Mouse (Mus musculus): ENCODE measurements around the gene Adssl1. TPM values are rescaled to one million over a fixed set of nuclear protein-coding genes. Genes with fewer than 3 reads are reported as not detected.

Gene Adssl1
- total and polyA plus RNA-seq, 2 experiments = 21.7 to 26.7 TPM

DNA sequence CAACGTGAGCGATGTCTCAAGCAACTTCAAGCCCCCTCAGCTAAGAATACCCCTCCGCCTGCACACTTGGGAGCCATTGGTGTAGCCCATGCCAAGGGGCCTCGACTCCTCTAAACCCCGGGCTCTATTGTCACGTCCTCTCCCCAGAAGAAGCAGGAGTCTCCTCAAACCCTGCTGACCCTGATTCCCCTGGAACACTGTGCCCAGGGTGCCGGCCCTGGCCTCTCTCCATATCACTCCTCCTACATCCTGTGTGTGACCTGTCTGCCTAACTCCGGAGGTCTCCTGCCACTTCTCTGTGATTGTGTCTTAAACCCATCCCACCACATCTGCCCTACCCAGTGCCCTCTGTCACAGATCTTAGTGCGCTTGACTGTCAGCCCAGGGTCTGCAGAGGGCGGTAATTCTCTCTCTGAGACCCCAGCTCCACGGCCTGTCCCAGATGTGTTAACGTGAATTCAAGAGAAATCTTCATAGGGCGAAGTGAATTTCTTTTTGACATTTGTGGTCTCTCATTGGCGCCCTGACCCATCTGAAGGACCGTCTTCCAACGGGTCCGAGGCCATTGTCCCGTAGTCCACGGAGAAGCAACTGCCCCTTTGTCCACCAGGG is 58.2 kb downstream of the Adssl1 start:
- Histone ChIP-seq H3K9ac (ENCODE audit: low read depth, low read length) (peak overlapping the region; percentile 95), H3K27ac (replicated peaks; ENCODE audit: insufficient read depth, low read depth, low read length) (peak overlapping the region; percentile 57), H3K27me3 (ENCODE audit: control insufficient read depth, insufficient read depth, low read length) (no peaks in the 10 kb centered on the region), H3K36me3 (ENCODE audit: control insufficient read depth, insufficient read depth, low read length) (no peaks in the 10 kb centered on the region), H3K4me3 (ENCODE audit: insufficient read depth, low read depth, low read length) (peak overlapping the region; percentile 93), H3K4me1 (ENCODE audit: control insufficient read depth, insufficient read depth, low read length) (peaks cover 12% of the 10 kb centered on the region), H3K79me2 (ENCODE audit: control insufficient read depth, insufficient read depth, low read length) (peaks cover 6% of the 10 kb centered on the region; the same call in 1 of the 2 replicates)
- DNase-seq (ENCODE audit: extremely low read depth, low read depth, low spot score) = no peak
- TF ChIP-seq POLR2A (IDR thresholded peaks at IDR 0.05; ENCODE audit: extremely low read depth, insufficient read depth, low read length) (no peak), CTCF (IDR thresholded peaks at IDR 0.05; ENCODE audit: low read depth, low read length) (peak; percentile 31; the same call in 1 of the 2 replicates)
- WGBS = 45% methylated on average over 19 of the region's 19 CpGs

DNA sequence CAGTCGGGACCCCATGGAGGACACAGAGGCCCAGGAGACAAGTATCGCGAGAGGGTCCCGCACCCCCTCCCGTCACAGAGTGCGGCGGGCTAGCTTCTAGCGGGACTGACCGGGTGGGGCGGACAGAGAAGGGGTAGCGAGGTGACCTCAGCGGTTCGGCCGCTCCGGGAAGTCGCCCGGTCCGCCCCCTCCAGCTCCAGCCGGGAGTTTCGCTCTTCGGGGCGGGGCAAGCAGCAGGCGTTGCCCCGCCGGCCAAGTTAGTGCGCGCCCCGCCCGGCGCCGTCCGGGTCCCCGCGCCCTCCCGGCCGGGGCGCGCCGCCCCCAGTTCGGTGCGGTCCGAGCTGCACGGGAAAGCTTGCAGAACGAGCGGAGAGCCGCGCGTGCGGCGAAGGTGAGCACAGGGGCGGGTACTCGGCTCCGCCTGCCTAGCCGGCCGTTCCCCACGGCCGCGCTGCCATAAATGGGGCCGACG is 58.7 kb downstream of the Adssl1 start, which contains the start of gene Zbtb42:
Gene Zbtb42, plus strand, starts transcription at position 274 of the 472 bp plus-strand sequence.
- TF ChIP-seq POLR2A (IDR thresholded peaks at IDR 0.05; ENCODE audit: extremely low read depth, insufficient read depth, low read length) = 0 out of 2 replicates have a peak, but pooled peaks have one; percentile 14
- no peak for TF ChIP-seq CTCF (IDR thresholded peaks at IDR 0.05; ENCODE audit: low read depth, low read length)
- Histone ChIP-seq H3K36me3 (ENCODE audit: control insufficient read depth, insufficient read depth, low read length) (no peaks in the 10 kb centered on the region), H3K79me2 (ENCODE audit: control insufficient read depth, insufficient read depth, low read length) (peaks cover 2% of the 10 kb centered on the region; the same call in 1 of the 2 replicates), H3K9ac (ENCODE audit: low read depth, low read length) (peak within 1 kb of the TSS; percentile 95), H3K27ac (replicated peaks; ENCODE audit: insufficient read depth, low read depth, low read length) (peak within 1 kb of the TSS; percentile 80), H3K4me1 (ENCODE audit: control insufficient read depth, insufficient read depth, low read length) (peaks cover 11% of the 10 kb centered on the region), H3K4me3 (ENCODE audit: insufficient read depth, low read depth, low read length) (peak within 1 kb of the TSS; percentile 93), H3K27me3 (ENCODE audit: control insufficient read depth, insufficient read depth, low read length) (no peaks in the 10 kb centered on the region)
- no peak for DNase-seq (ENCODE audit: extremely low read depth, low read depth, low spot score)
- WGBS = under 1% methylated on average over 60 of the region's 60 CpGs

DNA sequence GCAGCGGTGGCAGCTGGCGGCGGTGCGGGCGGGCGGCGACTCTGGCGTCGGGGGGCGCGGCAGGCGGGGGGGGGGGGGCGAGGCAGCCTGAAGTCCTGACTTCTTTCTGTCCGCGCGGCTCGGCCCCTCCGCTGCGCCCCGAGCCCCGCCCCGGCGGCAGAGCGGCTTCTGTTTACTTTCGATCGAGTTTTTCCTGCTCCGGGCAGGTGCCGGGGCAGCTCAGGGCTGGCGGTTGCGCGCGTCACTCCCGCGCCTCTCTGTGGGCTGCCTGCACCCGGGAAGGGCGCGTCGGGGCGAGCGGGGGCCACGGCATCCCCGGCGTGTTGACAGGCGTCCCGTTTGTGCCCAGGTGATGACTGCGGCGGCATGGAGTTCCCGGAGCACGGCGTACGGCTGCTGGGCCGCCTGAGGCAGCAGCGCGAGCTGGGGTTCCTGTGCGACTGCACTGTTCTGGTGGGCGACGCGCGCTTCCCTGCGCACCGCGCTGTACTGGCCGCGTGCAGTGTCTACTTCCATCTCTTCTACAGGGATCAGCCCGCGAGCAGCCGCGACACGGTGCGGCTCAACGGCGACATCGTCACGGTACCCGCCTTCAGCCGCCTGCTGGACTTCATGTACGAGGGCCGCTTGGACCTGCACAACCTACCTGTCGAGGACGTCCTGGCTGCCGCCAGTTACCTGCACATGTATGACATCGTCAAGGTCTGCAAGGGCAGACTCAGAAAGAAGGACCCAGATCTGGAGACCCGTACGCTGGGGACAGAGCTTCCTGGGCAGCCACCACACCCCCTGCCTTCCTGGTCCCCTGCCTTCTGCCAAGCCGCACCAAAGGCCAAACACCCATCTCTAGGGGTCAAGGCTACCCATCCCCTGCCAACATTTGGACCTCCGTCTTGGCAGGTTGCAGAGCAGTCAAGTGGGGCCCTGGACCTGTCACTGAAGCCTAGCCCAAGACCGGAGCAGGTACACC is 59.5 kb downstream of the Adssl1 start:
- Histone ChIP-seq H3K36me3 (ENCODE audit: control insufficient read depth, insufficient read depth, low read length) (no peaks in the 10 kb centered on the region), H3K27ac (replicated peaks; ENCODE audit: insufficient read depth, low read depth, low read length) (peak overlapping the region; percentile 80; the same call in 1 of the 2 replicates), H3K27me3 (ENCODE audit: control insufficient read depth, insufficient read depth, low read length) (no peaks in the 10 kb centered on the region), H3K79me2 (ENCODE audit: control insufficient read depth, insufficient read depth, low read length) (no peaks in the 10 kb centered on the region), H3K4me3 (ENCODE audit: insufficient read depth, low read depth, low read length) (peak overlapping the region; percentile 93), H3K9ac (ENCODE audit: low read depth, low read length) (peak overlapping the region; percentile 95), H3K4me1 (ENCODE audit: control insufficient read depth, insufficient read depth, low read length) (peaks cover 10% of the 10 kb centered on the region)
- 10% methylated on average over 84 of the region's 87 CpGs for WGBS
- no peak for TF ChIP-seq CTCF (IDR thresholded peaks at IDR 0.05; ENCODE audit: low read depth, low read length)
- no peak for TF ChIP-seq POLR2A (IDR thresholded peaks at IDR 0.05; ENCODE audit: extremely low read depth, insufficient read depth, low read length)
- no peak for DNase-seq (ENCODE audit: extremely low read depth, low read depth, low spot score)

DNA sequence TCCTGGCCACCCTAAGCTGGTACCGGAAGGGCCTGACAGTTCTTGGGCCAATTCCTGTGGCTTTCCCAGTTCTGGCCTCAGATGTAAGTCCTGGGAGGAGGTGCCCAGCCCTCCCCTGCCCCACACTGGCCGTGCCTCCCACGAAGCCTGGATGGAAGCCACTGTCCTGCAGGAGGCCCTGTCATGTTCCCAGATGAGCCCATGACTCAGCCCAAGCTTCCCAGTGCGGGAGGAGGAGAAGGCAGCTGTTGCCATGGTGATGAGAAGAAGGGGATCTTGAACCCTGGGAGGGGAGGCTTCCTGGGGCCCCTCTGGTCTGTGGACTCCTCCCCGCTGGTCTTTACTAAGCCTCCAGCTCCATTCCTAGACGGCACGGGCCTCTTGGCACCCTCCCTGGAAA is 63.5 kb downstream of the Adssl1 start:
- DNase-seq (ENCODE audit: extremely low read depth, low read depth, low spot score) = no peak
- WGBS = 81% methylated on average over 7 of the region's 7 CpGs
- H3K4me3 ChIP-seq (ENCODE audit: insufficient read depth, low read depth, low read length) = no peak overlapping the region
- H3K27me3 ChIP-seq (ENCODE audit: control insufficient read depth, insufficient read depth, low read length) = no peaks in the 10 kb centered on the region
- peaks cover 1% of the 10 kb centered on the region; the same call in 1 of the 2 replicates for H3K4me1 ChIP-seq (ENCODE audit: control insufficient read depth, insufficient read depth, low read length)
- H3K9ac ChIP-seq (ENCODE audit: low read depth, low read length) = no peak overlapping the region
- TF ChIP-seq POLR2A (IDR thresholded peaks at IDR 0.05; ENCODE audit: extremely low read depth, insufficient read depth, low read length) = no peak
- TF ChIP-seq CTCF (IDR thresholded peaks at IDR 0.05; ENCODE audit: low read depth, low read length) = no peak
- H3K27ac ChIP-seq (replicated peaks; ENCODE audit: insufficient read depth, low read depth, low read length) = no peak overlapping the region
- H3K36me3 ChIP-seq (ENCODE audit: control insufficient read depth, insufficient read depth, low read length) = no peaks in the 10 kb centered on the region
- no peaks in the 10 kb centered on the region for H3K79me2 ChIP-seq (ENCODE audit: control insufficient read depth, insufficient read depth, low read length)

DNA sequence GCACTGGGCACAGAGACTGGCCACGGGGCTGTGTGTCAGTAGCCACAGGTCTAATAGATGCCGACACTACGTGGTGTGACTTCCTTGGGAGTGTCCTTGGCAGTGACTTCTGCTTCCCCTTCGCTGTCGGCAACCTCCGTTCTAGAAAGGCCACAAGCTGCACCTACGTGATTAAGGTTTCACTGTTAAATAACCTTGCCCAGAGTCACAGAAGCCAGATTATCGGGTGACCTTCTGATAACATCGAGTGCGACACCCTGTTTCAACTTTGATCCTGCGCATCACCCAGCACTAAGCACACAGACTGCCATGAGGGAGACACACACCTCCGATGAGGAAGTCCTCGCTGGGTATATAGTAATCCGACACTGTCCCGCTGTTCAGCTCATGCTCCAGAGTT is 68.6 kb downstream of the Adssl1 start:
- 14% methylated on average over 15 of the region's 15 CpGs for WGBS
- peak; percentile 59 for DNase-seq (ENCODE audit: extremely low read depth, low read depth, low spot score)
- H3K79me2 ChIP-seq (ENCODE audit: control insufficient read depth, insufficient read depth, low read length) = no peaks in the 10 kb centered on the region
- H3K4me1 ChIP-seq (ENCODE audit: control insufficient read depth, insufficient read depth, low read length) = peaks cover 5% of the 10 kb centered on the region; the same call in 1 of the 2 replicates
- no peaks in the 10 kb centered on the region for H3K36me3 ChIP-seq (ENCODE audit: control insufficient read depth, insufficient read depth, low read length)
- no peaks in the 10 kb centered on the region for H3K27me3 ChIP-seq (ENCODE audit: control insufficient read depth, insufficient read depth, low read length)
- H3K9ac ChIP-seq (ENCODE audit: low read depth, low read length) = no peak overlapping the region
- no peak overlapping the region for H3K27ac ChIP-seq (replicated peaks; ENCODE audit: insufficient read depth, low read depth, low read length)
- H3K4me3 ChIP-seq (ENCODE audit: insufficient read depth, low read depth, low read length) = no peak overlapping the region
- TF ChIP-seq POLR2A (IDR thresholded peaks at IDR 0.05; ENCODE audit: extremely low read depth, insufficient read depth, low read length) (no peak), CTCF (IDR thresholded peaks at IDR 0.05; ENCODE audit: low read depth, low read length) (no peak)

Other genes with a start within 250 kb of the Adssl1 start
- 0.07 and 0.09 TPM in 2 replicates for gene A530016L24Rik, start 130.6 kb upstream of the Adssl1 start, total RNA-seq (2014; rRNA removed)
- gene A530016L24Rik, start 130.6 kb upstream of the Adssl1 start, polyA plus RNA-seq (2012; rRNA removed) = 0.07 TPM in 2 replicates
- gene Tmem179, start 103.3 kb upstream of the Adssl1 start, total RNA-seq (2014; rRNA removed) = 0.07 TPM in 1 of 2 replicates, not detected in the other
- gene Tmem179, start 103.3 kb upstream of the Adssl1 start, polyA plus RNA-seq (2012; rRNA removed) = not detected in 2 replicates
- 15.5 and 22.9 TPM in 2 replicates for gene Inf2, start 31.3 kb upstream of the Adssl1 start, total RNA-seq (2014; rRNA removed)
- gene Inf2, start 31.3 kb upstream of the Adssl1 start, polyA plus RNA-seq (2012; rRNA removed) = 24.6 and 30.7 TPM in 2 replicates
- gene Siva1, start 24.6 kb downstream of the Adssl1 start, total RNA-seq (2014; rRNA removed) = 11.5 and 15.4 TPM in 2 replicates
- 12.8 and 14.9 TPM in 2 replicates for gene Siva1, start 24.6 kb downstream of the Adssl1 start, polyA plus RNA-seq (2012; rRNA removed)
- gene Akt1, start 54.8 kb downstream of the Adssl1 start, total RNA-seq (2014; rRNA removed) = 30.5 and 31.8 TPM in 2 replicates
- 56.7 and 60.5 TPM in 2 replicates for gene Akt1, start 54.8 kb downstream of the Adssl1 start, polyA plus RNA-seq (2012; rRNA removed)
- 0.83 and 1.9 TPM in 2 replicates for gene Zbtb42, start 58.8 kb downstream of the Adssl1 start, total RNA-seq (2014; rRNA removed)
- gene Zbtb42, start 58.8 kb downstream of the Adssl1 start, polyA plus RNA-seq (2012; rRNA removed) = 7.9 and 10.1 TPM in 2 replicates
- 7.9 and 9.5 TPM in 2 replicates for gene Cep170b, start 100.4 kb downstream of the Adssl1 start, total RNA-seq (2014; rRNA removed)
- 26.2 and 29.7 TPM in 2 replicates for gene Cep170b, start 100.4 kb downstream of the Adssl1 start, polyA plus RNA-seq (2012; rRNA removed)
- 8.5 and 9.5 TPM in 2 replicates for gene Pld4, start 140.6 kb downstream of the Adssl1 start, total RNA-seq (2014; rRNA removed)
- 10.0 and 20.5 TPM in 2 replicates for gene Pld4, start 140.6 kb downstream of the Adssl1 start, polyA plus RNA-seq (2012; rRNA removed)
- 0.18 and 0.54 TPM in 2 replicates for gene Ahnak2, start 182.6 kb downstream of the Adssl1 start, total RNA-seq (2014; rRNA removed)
- gene Ahnak2, start 182.6 kb downstream of the Adssl1 start, polyA plus RNA-seq (2012; rRNA removed) = 0.13 and 0.16 TPM in 2 replicates
- gene Clba1, start 188.9 kb downstream of the Adssl1 start, total RNA-seq (2014; rRNA removed) = 0.09 and 0.27 TPM in 2 replicates
- 0.42 and 0.60 TPM in 2 replicates for gene Clba1, start 188.9 kb downstream of the Adssl1 start, polyA plus RNA-seq (2012; rRNA removed)
- 3.5 and 4.0 TPM in 2 replicates for gene Cdca4, start 209.4 kb downstream of the Adssl1 start, total RNA-seq (2014; rRNA removed)
- 3.7 and 5.0 TPM in 2 replicates for gene Cdca4, start 209.4 kb downstream of the Adssl1 start, polyA plus RNA-seq (2012; rRNA removed)
- 0.09 and 0.47 TPM in 2 replicates for gene Gpr132, start 248.2 kb downstream of the Adssl1 start, total RNA-seq (2014; rRNA removed)
- 0.44 and 0.60 TPM in 2 replicates for gene Gpr132, start 248.2 kb downstream of the Adssl1 start, polyA plus RNA-seq (2012; rRNA removed)